Mouse (Mus musculus): ENCODE results near the gene Gtpbp8.

Gene Gtpbp8

DNA sequence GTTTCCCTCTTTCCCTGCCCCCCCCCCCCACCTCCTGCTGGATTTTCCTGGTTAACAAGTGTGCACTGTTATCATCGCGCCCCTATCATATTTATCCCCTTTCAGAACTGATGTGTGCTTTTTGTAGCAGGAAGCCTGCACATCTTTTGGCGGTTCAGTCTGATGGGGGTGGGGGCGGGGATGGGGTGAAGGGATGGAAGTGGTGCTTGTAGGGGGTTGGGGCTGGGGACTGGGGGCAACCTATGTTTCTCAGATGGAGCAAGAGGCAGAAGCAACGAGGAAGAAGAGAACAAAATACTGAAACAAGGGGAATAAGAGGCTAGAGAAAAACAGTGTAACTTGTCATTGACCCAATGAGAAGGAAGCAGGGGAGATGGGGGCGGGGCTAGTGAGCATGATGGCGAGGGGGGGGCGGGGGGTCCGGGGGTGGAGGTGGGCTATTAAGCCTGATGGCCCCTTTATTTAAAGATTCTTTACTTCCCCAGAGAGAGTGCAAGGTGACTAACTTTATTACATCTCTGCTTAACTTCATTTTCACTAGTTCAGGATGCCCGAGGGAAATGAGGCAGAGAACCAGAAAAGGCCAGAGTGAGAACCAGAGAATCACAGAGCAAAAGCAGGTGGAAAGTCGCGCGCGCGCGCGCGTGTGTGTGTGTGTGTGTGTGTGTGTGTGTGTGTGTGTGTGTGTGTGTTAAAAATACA, 58.3 kb downstream of the Gtpbp8 start:
- DNase-seq = no peak

- DNase-seq = no peak
Measured at GRCm38 (mm10) chr16:44686991-44687718, 59.0 kb downstream of the Gtpbp8 start.

All from thymus, postnatal 25 days (tissue).